Mouse (Mus musculus): ENCODE results near the gene Med6. TPM values are rescaled to one million over a fixed set of nuclear protein-coding genes. Genes with fewer than 3 reads are reported as not detected.

The Med6 gene
- polyA plus RNA-seq, 1 experiment from 2014 or later, result 44.0 TPM

- DNase-seq (ENCODE audit: low spot score), result no peak
Measured at GRCm38 (mm10) chr12:81564173-81564572, 30.6 kb downstream of the Med6 start.

GRCm38 (mm10) chr12:81549286-81549685, 45.5 kb downstream of the Med6 start:
- DNase-seq (ENCODE audit: low spot score), result no peak

- DNase-seq (ENCODE audit: low spot score), result no peak
Measured at GRCm38 (mm10) chr12:81547163-81547562, 47.6 kb downstream of the Med6 start.

- DNase-seq (ENCODE audit: low spot score), result peak; percentile 35
Measured at GRCm38 (mm10) chr12:81533029-81533419, 61.8 kb downstream of the Med6 start.

GRCm38 (mm10) chr12:81532316-81533028, 62.3 kb downstream of the Med6 start, which contains the start of the genes Gm20498 and Synj2bp:
Gene Gm20498 (minus strand): TSS chr12:81532905.
Gene Synj2bp (minus strand): TSS chr12:81532911.
- peak; percentile 89 for DNase-seq (ENCODE audit: low spot score)

GRCm38 (mm10) chr12:81530587-81530986, 64.2 kb downstream of the Med6 start:
- DNase-seq (ENCODE audit: low spot score), result peak; percentile 10

Other genes with a start within 250 kb of the Med6 start
- gene Gm4787, start 215.5 kb downstream of the Med6 start, polyA plus RNA-seq (2015; fragmentation: Nextera tagmentation; extraction: Ambion mirVana), result 0.15 and 0.39 TPM in 2 replicates
- 0.35 and 0.36 TPM in 2 replicates for gene Adam4, start 173.1 kb downstream of the Med6 start, polyA plus RNA-seq (2015; fragmentation: Nextera tagmentation; extraction: Ambion mirVana)
- 239 and 241 TPM in 2 replicates for gene Cox16, start 109.9 kb downstream of the Med6 start, polyA plus RNA-seq (2015; fragmentation: Nextera tagmentation; extraction: Ambion mirVana)
- 27.7 and 39.4 TPM in 2 replicates for gene Gm20498, start 62.1 kb downstream of the Med6 start, polyA plus RNA-seq (2015; fragmentation: Nextera tagmentation; extraction: Ambion mirVana)
- 45.8 and 56.9 TPM in 2 replicates for gene Synj2bp, start 62.1 kb downstream of the Med6 start, polyA plus RNA-seq (2015; fragmentation: Nextera tagmentation; extraction: Ambion mirVana)
- 0.05 and 0.07 TPM in 2 replicates for gene Adam21, start 26.5 kb downstream of the Med6 start, polyA plus RNA-seq (2015; fragmentation: Nextera tagmentation; extraction: Ambion mirVana)
- 0.13 and 0.44 TPM in 2 replicates for gene Ttc9, start 36.2 kb upstream of the Med6 start, polyA plus RNA-seq (2015; fragmentation: Nextera tagmentation; extraction: Ambion mirVana)
- 0.21 and 0.29 TPM in 2 replicates for gene Map3k9, start 186.2 kb upstream of the Med6 start, polyA plus RNA-seq (2015; fragmentation: Nextera tagmentation; extraction: Ambion mirVana)